Mouse (Mus musculus) brain, embryonic 14.5 days (tissue): ENCODE results near the gene Clcf1. TPM values are rescaled to one million over a fixed set of nuclear protein-coding genes. Genes with fewer than 3 reads are reported as not detected.
A peak's percentile ranks its signal among the peaks of the same experiment; 100 is the strongest.

Experiments
- DNase-seq: peaks from one replicate; pipeline ENCODE4 v3.0.0-alpha.2; 2011; ENCODE audit warnings: low read depth
- CTCF ChIP-seq: fragments of 200-500 bp; IDR thresholded peaks from 2 replicates; pipeline ENCODE4 v1.5.1; 2012; ENCODE audit warnings: inconsistent platforms, mild to moderate bottlenecking, moderate library complexity, borderline replicate concordance; ENCODE audit not compliant: insufficient read depth, insufficient read length; ENCODE audit errors: extremely low read depth
- POLR2A ChIP-seq: fragments of 200-500 bp; IDR thresholded peaks from 2 replicates; pipeline ENCODE4 v1.6.1; 2012; ENCODE audit warnings: mild to moderate bottlenecking, inconsistent platforms, borderline replicate concordance; ENCODE audit not compliant: poor library complexity, insufficient read depth, insufficient read length, severe bottlenecking; ENCODE audit errors: extremely low read depth
- polyA plus RNA-seq: library from polyadenylated mRNA; depleted of rRNA; stranded (reverse); fragments of >200 nt; gene quantifications from 2 replicates; pipeline ENCODE4 v1.2.3, GENCODE M21; 2012; rRNA removed

The Clcf1 gene
- polyA plus RNA-seq, 1 experiment = 2.3 TPM

DNA sequence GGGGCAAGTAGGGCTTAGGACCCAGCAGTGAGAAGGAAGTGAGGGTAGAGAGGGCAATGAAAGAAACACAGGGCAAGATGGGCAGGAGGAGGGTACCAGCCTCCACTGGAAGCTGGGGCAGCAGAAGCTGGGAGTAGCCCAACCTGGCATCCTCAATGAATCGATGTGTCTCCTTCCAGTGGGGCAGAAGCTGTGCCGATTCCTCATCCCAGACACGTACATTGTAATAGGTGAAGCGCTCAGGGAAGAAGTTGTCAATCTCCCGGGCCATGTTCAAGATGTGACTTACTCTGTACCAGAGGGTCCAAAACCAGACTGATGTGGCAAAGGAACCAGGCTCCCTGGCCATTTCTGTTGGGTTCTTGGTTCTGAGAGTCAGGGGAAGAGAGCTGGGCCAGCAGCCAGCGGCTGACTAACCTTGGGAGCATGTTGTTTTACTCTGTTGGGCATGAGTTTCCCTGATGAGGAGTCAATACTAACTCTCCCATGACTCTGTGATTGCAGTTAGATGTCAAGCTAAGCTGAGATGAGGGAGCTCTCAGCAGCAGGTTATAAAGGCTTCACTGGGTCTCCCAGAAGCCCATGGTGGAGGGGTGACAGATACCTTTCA lies 50.2 kb downstream of the Clcf1 start:
- TF ChIP-seq POLR2A = no peak
- no peak for TF ChIP-seq CTCF
- no peak for DNase-seq

DNA sequence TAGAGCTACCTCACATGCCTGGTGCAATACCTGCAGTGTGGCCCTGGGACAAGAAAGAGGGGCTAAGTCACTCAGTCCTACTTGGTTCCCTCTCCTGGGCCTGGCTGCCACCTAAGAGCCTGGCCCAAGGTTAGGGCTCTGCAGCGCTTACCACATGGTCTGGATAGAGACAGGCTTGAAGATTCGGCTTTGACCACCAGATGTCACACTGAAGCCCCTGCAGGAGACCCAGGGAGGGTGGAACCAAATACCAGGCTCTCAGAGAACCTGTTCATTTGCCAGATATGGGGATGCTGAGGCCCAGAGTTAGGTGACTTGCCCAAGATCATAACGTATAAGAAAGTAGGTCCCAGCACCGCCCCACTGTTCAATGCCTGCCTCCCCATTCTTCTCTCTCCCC lies 51.9 kb downstream of the Clcf1 start:
- DNase-seq = no peak
- TF ChIP-seq CTCF (0 out of 2 replicates have a peak, but pooled peaks have one; percentile 6), POLR2A (no peak)

DNA sequence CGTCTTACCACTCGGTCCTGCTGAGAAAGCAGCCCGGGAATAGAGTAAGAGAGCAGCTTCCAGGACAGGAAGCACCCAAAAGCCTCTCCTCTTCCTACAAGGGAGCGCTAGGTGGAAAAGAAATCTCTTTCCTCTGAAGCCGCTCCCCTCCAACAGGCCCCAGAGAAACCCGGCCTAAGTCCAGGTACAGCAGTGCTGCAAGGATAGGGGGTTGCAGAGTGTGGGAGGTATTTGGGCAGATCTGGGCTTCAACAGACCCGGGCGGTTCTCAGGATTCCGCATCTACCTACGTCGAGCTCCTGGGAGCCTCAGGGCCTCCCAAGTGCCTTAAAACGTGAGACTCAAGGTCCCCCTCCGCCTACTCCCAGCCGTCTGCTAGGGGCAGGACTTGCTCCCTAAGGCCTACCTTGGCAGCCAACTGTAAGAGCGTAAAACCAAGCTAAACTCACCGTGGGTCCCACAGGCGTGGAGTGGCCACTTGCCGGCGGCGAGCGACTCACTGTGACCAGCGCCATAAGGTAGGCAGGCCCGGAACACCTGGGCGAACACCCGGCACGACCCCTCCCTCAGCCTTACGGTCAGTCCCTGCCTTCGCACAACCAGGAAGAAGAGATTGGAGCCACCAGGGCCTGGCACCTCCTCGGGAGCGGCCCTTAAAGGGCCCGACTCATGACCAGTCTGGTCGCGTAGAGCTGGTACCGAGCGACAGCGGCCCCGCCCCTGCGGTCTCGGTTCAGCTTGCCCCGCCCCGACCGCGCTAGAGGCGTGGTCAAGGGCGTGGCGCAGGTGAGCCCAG lies 54.7 kb downstream of the Clcf1 start, which contains the start of gene Ssh3:
TSS of gene Ssh3 (minus strand) at position 615 of the 796 bp plus-strand sequence.
- peak; percentile 24 for DNase-seq

DNA sequence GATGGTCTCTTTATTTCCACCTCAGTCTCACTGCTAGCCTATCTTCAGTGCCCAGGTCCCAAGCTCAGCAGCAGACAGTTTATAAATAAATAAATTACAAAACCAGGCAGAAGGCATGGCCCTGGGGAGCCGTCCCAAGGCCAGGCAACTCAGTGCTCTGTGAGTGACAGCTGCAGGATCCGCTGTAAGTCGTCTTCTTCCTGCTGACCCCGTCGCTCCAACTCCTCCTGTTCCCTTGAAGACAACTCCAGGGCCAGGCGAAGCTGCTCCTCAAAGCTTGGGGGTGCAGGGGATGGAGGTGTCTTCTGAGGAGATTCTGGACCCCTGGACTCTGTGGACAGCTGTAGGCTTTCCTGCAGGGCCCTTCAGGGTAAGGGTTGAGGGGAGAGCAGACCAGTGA lies 56.1 kb downstream of the Clcf1 start:
- no peak for DNase-seq
- TF ChIP-seq POLR2A (no peak), CTCF (no peak)

More for the DNA sequence above, 54.7 kb downstream of the Clcf1 start, which contains the start of gene Ssh3:
- TF ChIP-seq CTCF = no peak

DNA sequence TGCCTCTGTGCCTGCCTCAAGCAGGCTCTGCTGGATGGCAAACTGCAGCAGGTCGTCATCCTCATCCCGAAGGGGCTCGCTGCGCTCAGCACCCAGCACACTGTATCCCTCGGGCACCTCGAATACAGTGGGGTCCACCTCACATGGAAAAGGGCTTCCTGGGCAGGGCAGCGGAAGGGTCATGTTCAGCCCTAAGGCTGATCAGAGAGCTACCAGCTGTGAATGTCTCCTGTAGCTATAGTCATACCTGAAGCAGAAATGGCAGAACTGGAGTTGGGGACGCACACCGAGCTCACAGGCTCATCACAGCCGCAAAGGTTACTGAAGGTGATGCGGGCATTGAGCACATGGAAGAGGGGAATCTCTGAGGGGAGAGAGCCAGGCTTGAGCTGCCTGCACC lies 56.9 kb downstream of the Clcf1 start:
- DNase-seq = no peak
- TF ChIP-seq CTCF (no peak), POLR2A (no peak)

Other genes starting within 250 kb of the Clcf1 start
- gene Aldh3b2, start 241.9 kb upstream of the Clcf1 start, polyA plus RNA-seq = 1.1 and 1.3 TPM in 2 replicates
- gene Acy3, start 227.7 kb upstream of the Clcf1 start, polyA plus RNA-seq = 2.5 and 2.7 TPM in 2 replicates
- gene Tbx10, start 221.5 kb upstream of the Clcf1 start, polyA plus RNA-seq = 0.16 and 0.46 TPM in 2 replicates
- 16.4 and 17.5 TPM in 2 replicates for gene Nudt8, start 213.7 kb upstream of the Clcf1 start, polyA plus RNA-seq
- gene Gm49405, start 213.6 kb upstream of the Clcf1 start, polyA plus RNA-seq = 8.3 and 9.0 TPM in 2 replicates
- gene Doc2g, start 210.9 kb upstream of the Clcf1 start, polyA plus RNA-seq = 18.4 and 22.7 TPM in 2 replicates
- 174 and 194 TPM in 2 replicates for gene Ndufv1, start 201.4 kb upstream of the Clcf1 start, polyA plus RNA-seq
- 266 and 307 TPM in 2 replicates for gene Gstp1, start 176.3 kb upstream of the Clcf1 start, polyA plus RNA-seq
- 2.9 and 9.0 TPM in 2 replicates for gene Gstp2, start 168.2 kb upstream of the Clcf1 start, polyA plus RNA-seq
- gene Gstp3, start 154.7 kb upstream of the Clcf1 start, polyA plus RNA-seq = not detected in 2 replicates
- gene Cabp2, start 132.7 kb upstream of the Clcf1 start, polyA plus RNA-seq = not detected in 2 replicates
- 56.1 and 82.2 TPM in 2 replicates for gene Cdk2ap2, start 117.1 kb upstream of the Clcf1 start, polyA plus RNA-seq
- gene Pitpnm1, start 114.2 kb upstream of the Clcf1 start, polyA plus RNA-seq = 149 and 158 TPM in 2 replicates
- gene Aip, start 88.4 kb upstream of the Clcf1 start, polyA plus RNA-seq = 80.0 and 88.6 TPM in 2 replicates
- 0.08 TPM in 2 replicates for gene Gpr152, start 74.5 kb upstream of the Clcf1 start, polyA plus RNA-seq
- 0.05 and 0.19 TPM in 2 replicates for gene Cabp4, start 70.2 kb upstream of the Clcf1 start, polyA plus RNA-seq
- 210 and 237 TPM in 2 replicates for gene Coro1b, start 65.6 kb upstream of the Clcf1 start, polyA plus RNA-seq
- 1.5 and 2.0 TPM in 2 replicates for gene Ptprcap, start 60.6 kb upstream of the Clcf1 start, polyA plus RNA-seq
- 59.5 and 87.7 TPM in 2 replicates for gene Rps6kb2, start 50.9 kb upstream of the Clcf1 start, polyA plus RNA-seq
- 4.1 and 4.3 TPM in 2 replicates for gene Carns1, start 38.8 kb upstream of the Clcf1 start, polyA plus RNA-seq
- gene Tbc1d10c, start 23.0 kb upstream of the Clcf1 start, polyA plus RNA-seq = 1.8 and 2.2 TPM in 2 replicates
- gene Ppp1ca, start 22.2 kb upstream of the Clcf1 start, polyA plus RNA-seq = 426 and 472 TPM in 2 replicates
- 32.7 and 49.1 TPM in 2 replicates for gene Rad9a, start 12.6 kb upstream of the Clcf1 start, polyA plus RNA-seq
- not detected in 2 replicates for gene AC109138.7, start 119 bp downstream of the Clcf1 start, polyA plus RNA-seq
- gene Pold4, start 17.7 kb downstream of the Clcf1 start, polyA plus RNA-seq = 23.6 and 36.5 TPM in 2 replicates
- 50.4 and 57.5 TPM in 2 replicates for gene Ssh3, start 54.9 kb downstream of the Clcf1 start, polyA plus RNA-seq
- gene Ankrd13d, start 68.9 kb downstream of the Clcf1 start, polyA plus RNA-seq = 53.4 and 54.2 TPM in 2 replicates
- gene Grk2, start 92.0 kb downstream of the Clcf1 start, polyA plus RNA-seq = 114 and 119 TPM in 2 replicates
- 86.9 and 88.9 TPM in 2 replicates for gene Kdm2a, start 184.0 kb downstream of the Clcf1 start, polyA plus RNA-seq
- 4.2 and 5.2 TPM in 2 replicates for gene Rhod, start 225.2 kb downstream of the Clcf1 start, polyA plus RNA-seq